Mouse (Mus musculus): ENCODE results near the gene Pcbp2.

Pcbp2 gene

GRCm38 (mm10) chr15:102506464-102506830 lies 36.1 kb downstream of the Pcbp2 start:
- no peak for DNase-seq (ENCODE audit: low read depth, low spot score)

- no peak for DNase-seq (ENCODE audit: low read depth, low spot score)
Measured at GRCm38 (mm10) chr15:102506864-102507263, 36.5 kb downstream of the Pcbp2 start.

- no peak for DNase-seq (ENCODE audit: low read depth, low spot score)
Measured at GRCm38 (mm10) chr15:102507561-102507960, 37.2 kb downstream of the Pcbp2 start.

GRCm38 (mm10) chr15:102508336-102508735 lies 38.0 kb downstream of the Pcbp2 start:
- no peak for DNase-seq (ENCODE audit: low read depth, low spot score)

DNA sequence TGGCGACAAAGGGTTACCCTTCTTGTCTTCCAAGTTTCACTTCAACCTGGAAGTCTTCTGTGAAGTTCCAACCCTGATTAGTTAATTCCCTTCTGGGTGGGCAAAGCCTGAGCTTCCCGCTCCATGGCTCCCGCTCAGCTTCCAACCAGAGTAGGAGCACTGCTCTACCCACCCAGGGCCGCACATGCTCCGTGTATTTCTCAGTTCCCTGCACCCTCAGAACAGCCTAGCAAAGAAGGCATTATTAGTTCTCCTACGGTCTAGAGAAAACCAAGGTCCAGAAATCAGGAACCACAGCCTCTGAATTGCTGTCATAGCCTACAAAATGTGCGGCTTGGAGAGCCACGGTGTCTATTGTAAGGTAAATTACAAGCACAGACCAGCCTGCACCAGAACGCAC lies 39.8 kb downstream of the Pcbp2 start:
- DNase-seq (ENCODE audit: low read depth, low spot score) = no peak

DNA sequence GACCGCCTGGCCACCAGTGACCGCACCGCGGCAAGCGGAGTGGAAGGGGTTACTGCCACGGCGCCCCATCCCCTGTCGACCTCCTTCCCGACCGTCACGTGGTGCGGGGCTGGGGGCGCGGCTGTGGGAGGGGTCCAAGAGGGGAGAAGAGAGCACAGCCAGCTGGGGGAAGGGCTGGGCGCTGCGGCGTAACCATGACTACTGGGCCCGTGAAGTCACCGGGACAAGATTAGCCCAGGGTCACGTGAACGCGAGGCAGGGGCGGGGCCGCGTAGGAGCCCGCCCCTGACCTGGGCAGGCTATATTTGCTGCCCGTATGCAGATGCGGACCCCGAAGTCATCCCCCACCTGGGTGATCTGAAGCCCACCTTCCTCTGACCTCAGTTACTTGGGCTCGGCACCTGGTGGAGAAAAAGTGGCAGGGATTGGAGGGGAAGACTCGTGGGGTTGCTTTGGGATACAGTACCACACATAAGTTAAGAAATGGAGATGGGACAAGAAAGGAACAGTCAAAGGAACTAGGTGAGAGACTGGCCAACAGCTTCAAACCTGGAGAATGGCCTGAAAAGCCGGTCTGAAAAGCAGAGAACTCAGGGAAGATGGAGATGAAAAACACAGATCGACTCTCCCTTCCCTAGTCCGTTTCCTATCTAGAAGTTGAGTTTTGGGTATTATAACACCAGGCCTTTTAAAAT lies 40.4 kb downstream of the Pcbp2 start:
- DNase-seq (ENCODE audit: low read depth, low spot score) = peak; percentile 77

GRCm38 (mm10) chr15:102511285-102511833 lies 41.0 kb downstream of the Pcbp2 start:
- no peak for DNase-seq (ENCODE audit: low read depth, low spot score)

GRCm38 (mm10) chr15:102512010-102512409 lies 41.7 kb downstream of the Pcbp2 start:
- no peak for DNase-seq (ENCODE audit: low read depth, low spot score)

DNA sequence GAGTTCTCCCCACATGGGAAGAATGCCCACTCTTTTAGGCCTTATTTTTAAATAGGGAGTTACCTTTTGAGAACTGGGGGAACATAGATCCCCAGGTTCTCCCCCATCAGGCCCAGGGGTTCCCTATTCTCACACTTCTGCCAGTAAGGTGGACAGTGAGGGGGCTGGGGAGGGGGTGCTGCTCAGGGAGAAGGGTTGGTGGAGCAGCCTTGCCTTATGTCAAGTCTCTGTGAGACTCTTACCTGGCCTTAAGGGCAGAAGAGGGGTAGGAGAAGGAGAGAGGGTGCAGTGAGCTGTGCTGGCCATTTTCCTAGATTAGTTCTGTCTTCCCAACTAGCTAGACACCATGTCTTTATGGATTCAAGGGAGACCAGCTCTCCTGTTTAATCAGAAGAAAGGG lies 42.1 kb downstream of the Pcbp2 start:
- no peak for DNase-seq (ENCODE audit: low read depth, low spot score)

DNA sequence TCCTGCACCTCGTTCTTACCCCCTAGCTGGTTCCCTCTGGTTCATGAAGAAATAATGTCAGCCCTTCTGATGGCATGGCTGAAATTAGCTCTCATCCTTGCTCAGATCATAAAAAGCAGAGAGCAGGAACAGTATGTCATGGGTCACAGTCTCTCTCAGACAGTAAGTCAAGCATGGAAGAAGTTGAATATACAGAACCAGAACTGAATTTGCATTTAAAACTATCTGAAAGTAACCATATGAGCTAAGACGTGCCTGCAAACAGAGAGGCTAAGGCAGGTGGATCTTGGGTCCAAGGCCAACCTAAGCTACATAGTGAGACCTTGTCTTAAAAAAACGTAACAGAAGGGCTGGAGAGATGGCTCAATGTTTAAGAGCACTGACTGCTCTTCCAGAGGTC lies 42.7 kb downstream of the Pcbp2 start:
- no peak for DNase-seq (ENCODE audit: low read depth, low spot score)

- no peak for DNase-seq (ENCODE audit: low read depth, low spot score)
Measured at GRCm38 (mm10) chr15:102515261-102515660, 44.9 kb downstream of the Pcbp2 start.

DNA sequence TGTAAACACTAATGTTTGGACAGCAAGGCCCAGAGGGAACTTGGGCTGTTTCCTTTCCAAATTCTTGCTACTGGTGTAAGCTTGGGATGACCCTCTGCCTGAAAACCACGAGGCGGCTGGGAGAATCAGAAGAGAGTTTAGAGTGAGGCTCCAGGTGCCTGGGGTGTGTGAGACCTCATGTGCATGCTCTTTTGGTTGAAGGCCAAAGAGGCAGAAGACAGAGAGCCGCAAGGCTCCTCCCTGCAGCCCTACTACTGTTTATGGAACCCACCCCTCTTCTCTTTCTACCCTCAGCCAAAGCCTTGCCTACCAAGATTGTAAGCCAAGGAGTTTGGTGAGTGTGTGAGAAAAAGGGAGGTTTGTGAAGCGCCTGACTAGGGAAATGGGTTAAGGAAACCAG lies 45.5 kb downstream of the Pcbp2 start:
- no peak for DNase-seq (ENCODE audit: low read depth, low spot score)

DNA sequence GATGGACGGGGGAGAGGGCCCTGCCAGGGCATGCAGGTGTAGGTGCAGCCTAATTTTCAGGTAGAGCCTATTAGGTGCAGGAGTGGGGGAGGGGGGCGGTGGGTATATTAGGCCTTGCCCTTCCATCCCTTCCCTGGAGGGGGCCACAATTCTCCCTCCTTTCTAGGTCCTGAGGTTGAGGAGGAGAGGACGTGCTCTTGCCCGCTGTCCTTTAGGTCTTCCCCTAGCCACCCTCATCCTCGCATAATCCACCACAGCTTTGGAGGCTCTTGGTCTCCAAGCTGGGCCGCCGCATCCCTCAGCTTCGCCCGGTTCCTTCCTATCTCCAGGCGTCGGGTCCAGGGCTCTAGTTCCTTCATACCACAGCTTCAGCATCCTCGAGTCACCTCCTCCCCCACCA lies 46.0 kb downstream of the Pcbp2 start:
- DNase-seq (ENCODE audit: low read depth, low spot score) = no peak

- no peak for DNase-seq (ENCODE audit: low read depth, low spot score)
Measured at GRCm38 (mm10) chr15:102516728-102517404, 46.5 kb downstream of the Pcbp2 start, which contains the start of gene Map3k12. Map3k12 (minus strand) TSS chr15:102517064.

DNA sequence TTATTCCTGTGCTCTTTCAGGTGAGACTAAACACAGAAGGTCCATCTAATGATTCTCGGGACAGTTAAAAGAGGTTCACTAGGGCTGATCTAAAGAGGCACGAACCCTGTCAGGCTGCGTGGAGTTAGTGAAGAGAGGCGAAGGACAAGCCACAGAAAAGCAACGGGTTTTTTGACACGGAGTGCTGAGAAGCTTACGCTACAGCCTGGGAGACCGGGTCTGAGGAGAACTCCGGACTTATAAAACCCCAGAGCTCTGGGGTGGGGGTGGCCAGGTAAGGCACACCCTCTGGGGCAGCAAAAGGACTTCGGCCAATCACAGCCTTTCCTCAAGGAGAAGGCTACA lies 47.3 kb downstream of the Pcbp2 start:
- DNase-seq (ENCODE audit: low read depth, low spot score) = no peak

GRCm38 (mm10) chr15:102517976-102518858 lies 47.9 kb downstream of the Pcbp2 start, which contains the start of gene Tarbp2:
Tarbp2 (plus strand) TSS chr15:102518192.
- DNase-seq (ENCODE audit: low read depth, low spot score) = peak; percentile 100

- no peak for DNase-seq (ENCODE audit: low read depth, low spot score)
Measured at GRCm38 (mm10) chr15:102518859-102519201, 48.5 kb downstream of the Pcbp2 start.

DNA sequence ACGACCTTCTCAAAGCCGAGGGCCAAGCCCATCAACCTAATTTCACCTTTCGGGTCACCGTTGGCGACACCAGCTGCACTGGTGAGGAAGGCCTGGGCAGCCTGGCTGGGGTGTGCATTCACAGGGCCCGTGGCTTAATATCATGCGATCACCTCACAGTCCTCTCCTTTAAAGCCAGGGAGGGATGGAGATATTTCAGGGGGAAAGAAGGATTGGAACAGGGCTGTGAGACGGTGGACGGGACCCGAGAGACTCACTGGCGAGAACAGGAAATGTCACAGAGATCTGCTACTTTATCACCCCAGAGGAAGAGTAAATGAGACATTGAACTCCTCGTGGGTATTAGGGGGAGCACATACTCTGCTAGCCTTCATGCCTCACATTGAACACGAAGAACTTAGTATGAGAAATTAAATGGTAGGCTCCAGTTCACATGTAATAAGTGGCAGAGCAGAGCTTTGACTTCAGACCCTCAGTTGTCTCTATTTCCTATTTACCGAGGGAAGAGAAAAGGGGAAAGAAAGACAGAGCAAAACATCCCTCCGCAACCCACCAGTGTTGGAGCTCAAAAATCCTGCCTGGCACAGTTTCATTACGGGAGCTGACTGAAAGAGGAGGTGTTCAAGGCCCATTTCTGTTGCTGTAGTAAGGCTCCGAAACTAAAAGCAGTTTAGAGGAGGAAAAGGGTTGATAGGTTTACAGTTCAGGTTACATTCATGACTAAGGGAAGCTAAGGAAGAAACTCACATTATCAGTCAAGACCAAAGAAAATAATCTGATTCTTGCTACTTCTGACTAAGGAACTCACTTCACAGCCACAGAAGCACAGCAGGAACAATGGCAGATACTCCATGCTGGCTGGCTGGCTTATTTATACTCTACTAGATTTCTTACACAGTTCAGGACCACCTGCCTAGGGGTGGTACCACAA lies 49.1 kb downstream of the Pcbp2 start:
- DNase-seq (ENCODE audit: low read depth, low spot score) = no peak

GRCm38 (mm10) chr15:102520416-102520815 lies 50.1 kb downstream of the Pcbp2 start:
- DNase-seq (ENCODE audit: low read depth, low spot score) = no peak

- no peak for DNase-seq (ENCODE audit: low read depth, low spot score)
Measured at GRCm38 (mm10) chr15:102521480-102521879, 51.1 kb downstream of the Pcbp2 start.

GRCm38 (mm10) chr15:102524892-102525485 lies 54.6 kb downstream of the Pcbp2 start, which contains the start of gene Npff:
Npff (minus strand) TSS chr15:102524942.
- DNase-seq (ENCODE audit: low read depth, low spot score) = no peak
